Mouse (Mus musculus) forebrain, embryonic 11.5 days (tissue): ENCODE measurements around the gene Alg13. TPM values are rescaled to one million over a fixed set of nuclear protein-coding genes. Genes with fewer than 3 reads are reported as not detected.

Source experiments
- ATAC-seq: fragments of 200-750 bp; cut with Nextera tagmentation; replicated peaks from 2 replicates; pipeline ENCODE4 v1.8.0; 2017; ENCODE audit warnings: moderate TSS enrichment; ENCODE audit not compliant: low FRiP score
- DNase-seq: peaks from one replicate; pipeline ENCODE4 v3.0.0-alpha.2; 2017; ENCODE audit warnings: low spot score
- H3K27ac ChIP-seq: fragments of 300-500 bp; sonication (generic); 2 replicates; pipeline ENCODE4 v1.5.1; 2014; ENCODE audit warnings: low read depth, low read length
- H3K27me3 ChIP-seq: fragments of 300-500 bp; sonication (generic); 2 replicates; pipeline ENCODE4 v1.6.1; 2014; ENCODE audit warnings: mild to moderate bottlenecking, low read length, mixed read lengths; ENCODE audit not compliant: control insufficient read depth, insufficient read depth
- H3K36me3 ChIP-seq: fragments of 300-500 bp; sonication (generic); 2 replicates; pipeline ENCODE4 v1.6.1; 2014; ENCODE audit warnings: mild to moderate bottlenecking, low read length, moderate library complexity, mixed read lengths; ENCODE audit not compliant: control insufficient read depth, insufficient read depth
- H3K4me1 ChIP-seq: fragments of 300-500 bp; sonication (generic); replicated peaks from 2 replicates; pipeline ENCODE4 v1.6.1; 2014; ENCODE audit warnings: low read length, mixed read lengths; ENCODE audit not compliant: control insufficient read depth, insufficient read depth
- H3K4me2 ChIP-seq: fragments of 300-500 bp; sonication (generic); 2 replicates; pipeline ENCODE4 v1.6.1; 2014; ENCODE audit warnings: low read depth, mild to moderate bottlenecking, low read length, moderate library complexity, mixed read lengths; ENCODE audit not compliant: severe bottlenecking
- H3K4me3 ChIP-seq: fragments of 300-500 bp; sonication (generic); 2 replicates; pipeline ENCODE4 v1.5.1; 2014; ENCODE audit warnings: low read depth, low read length
- H3K9ac ChIP-seq: fragments of 300-500 bp; sonication (generic); 2 replicates; pipeline ENCODE4 v1.6.1; 2014; ENCODE audit warnings: low read length
- H3K9me3 ChIP-seq: fragments of 300-500 bp; sonication (generic); 2 replicates; pipeline ENCODE4 v1.6.1; 2016; ENCODE audit warnings: low read length, mixed read lengths; ENCODE audit not compliant: control insufficient read depth
- WGBS: fragments of 180-500 bp; shearing (Covaris S2); extraction: QIAGEN DNeasy Blood & Tissue Kit; methylation state at CpG from one replicate; pipeline ENCODE4 v1.1.7; 2014; 5-methylcytosine and 5-hydroxymethylcytosine counted together
- polyA plus RNA-seq: library from polyadenylated mRNA; unstranded; fragments of >200 nt; fragmentation: Nextera tagmentation; extraction: Ambion mirVana; gene quantifications from 2 replicates; pipeline ENCODE4 v1.2.1, GENCODE M21; 2014

Alg13 gene
- polyA plus RNA-seq = 27.8 and 32.7 TPM in 2 replicates

DNA sequence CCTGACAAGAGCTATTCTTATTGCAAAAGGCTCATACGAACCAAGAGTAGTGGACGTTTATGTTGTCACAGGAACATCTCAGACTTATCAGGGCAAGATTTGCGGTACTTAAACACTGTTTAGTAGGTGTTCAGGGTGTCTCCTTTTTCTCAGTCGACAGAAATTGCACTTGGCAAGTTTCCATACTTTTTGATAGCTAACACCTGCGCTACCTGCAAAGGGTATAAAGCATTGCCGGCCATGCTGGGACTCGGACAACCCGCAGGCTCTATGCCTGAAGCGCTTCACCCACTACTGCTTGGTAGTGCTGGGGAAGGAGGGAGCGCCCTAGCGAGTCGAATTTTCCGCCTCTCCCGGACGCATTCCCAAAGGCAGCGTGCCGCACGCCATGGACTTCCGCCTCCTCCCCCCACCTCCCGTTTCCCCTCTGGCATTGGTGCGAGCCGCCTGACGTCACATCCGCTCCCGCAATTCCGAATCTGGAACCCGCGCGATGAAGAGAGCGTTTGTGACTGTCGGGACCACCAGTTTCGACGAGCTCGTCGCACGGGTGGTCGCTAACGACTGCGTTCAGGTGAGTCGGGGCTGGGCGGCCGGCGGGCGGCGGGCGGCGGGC lies at the start of gene Alg13:
TSS of gene Alg13 (plus strand) at position 257 of the 616 bp plus-strand sequence.
- peak within 1 kb of the TSS; percentile 57 for H3K4me3 ChIP-seq
- H3K4me1 ChIP-seq = no peaks in the 10 kb centered on the region
- H3K4me2 ChIP-seq = peak within 1 kb of the TSS; percentile 70
- DNase-seq (peak; percentile 89), ATAC-seq (peak; percentile 93)
- 21% methylated on average over 44 of the region's 47 CpGs for WGBS
- no peak within 1 kb of the TSS for H3K27ac ChIP-seq
- peak within 1 kb of the TSS; percentile 56 for H3K9ac ChIP-seq
- H3K27me3 ChIP-seq = no peaks in the 10 kb centered on the region
- no peaks in the 10 kb centered on the region for H3K36me3 ChIP-seq
- no peaks in the 10 kb centered on the region for H3K9me3 ChIP-seq

- 88% methylated on average over 1 of the region's 1 CpGs for WGBS
- no peak overlapping the region for H3K4me3 ChIP-seq
- no peaks in the 10 kb centered on the region for H3K36me3 ChIP-seq
- no peaks in the 10 kb centered on the region for H3K9me3 ChIP-seq
- no peak for ATAC-seq
- no peak for DNase-seq
- H3K9ac ChIP-seq = no peak overlapping the region
- H3K4me2 ChIP-seq = no peak overlapping the region
- H3K27me3 ChIP-seq = no peaks in the 10 kb centered on the region
- H3K27ac ChIP-seq = no peak overlapping the region
- no peaks in the 10 kb centered on the region for H3K4me1 ChIP-seq
Measured at GRCm38 (mm10) chrX:144268606-144269005, 49.0 kb upstream of the Alg13 start.

DNA sequence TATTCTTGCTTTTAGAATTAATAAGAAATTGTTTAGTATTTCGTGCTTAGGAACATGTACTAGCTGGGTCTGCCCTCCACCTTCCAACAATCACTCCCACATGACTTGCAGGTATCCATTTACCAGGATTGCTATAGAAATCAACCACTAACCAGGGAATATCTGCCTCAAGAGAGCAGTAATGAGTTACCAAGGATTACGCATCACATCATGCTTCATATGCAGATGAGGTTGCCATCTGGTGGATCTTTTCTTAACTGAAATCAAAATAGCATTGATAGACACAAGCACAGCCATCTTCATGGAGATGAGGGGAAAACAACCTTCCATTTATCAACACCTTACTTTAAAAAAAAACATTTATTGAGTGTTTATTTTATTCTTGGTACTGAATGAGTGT lies 16.1 kb upstream of the Alg13 start:
- Histone ChIP-seq H3K36me3 (no peaks in the 10 kb centered on the region), H3K4me2 (no peak overlapping the region), H3K9me3 (no peaks in the 10 kb centered on the region), H3K9ac (no peak overlapping the region), H3K27ac (no peak overlapping the region), H3K4me1 (no peaks in the 10 kb centered on the region), H3K27me3 (no peaks in the 10 kb centered on the region), H3K4me3 (no peak overlapping the region)
- no peak for DNase-seq
- ATAC-seq = no peak
- WGBS = 84% methylated on average over 2 of the region's 2 CpGs

GRCm38 (mm10) chrX:144305659-144306058 lies 11.9 kb upstream of the Alg13 start:
- no peak overlapping the region for H3K9ac ChIP-seq
- no peaks in the 10 kb centered on the region for H3K36me3 ChIP-seq
- ATAC-seq = no peak
- no peak overlapping the region for H3K4me3 ChIP-seq
- H3K4me1 ChIP-seq = no peaks in the 10 kb centered on the region
- no peak for DNase-seq
- no peak overlapping the region for H3K4me2 ChIP-seq
- 95% methylated on average over 2 of the region's 2 CpGs for WGBS
- H3K27me3 ChIP-seq = no peaks in the 10 kb centered on the region
- H3K27ac ChIP-seq = no peak overlapping the region
- H3K9me3 ChIP-seq = no peaks in the 10 kb centered on the region

- H3K4me3 ChIP-seq = no peak overlapping the region
- H3K27me3 ChIP-seq = no peaks in the 10 kb centered on the region
- WGBS = 66% methylated on average over 2 of the region's 2 CpGs
- no peaks in the 10 kb centered on the region for H3K4me1 ChIP-seq
- ATAC-seq = no peak
- DNase-seq = no peak
- H3K9me3 ChIP-seq = no peaks in the 10 kb centered on the region
- H3K36me3 ChIP-seq = no peaks in the 10 kb centered on the region
- H3K4me2 ChIP-seq = no peak overlapping the region
- H3K27ac ChIP-seq = no peak overlapping the region
- no peak overlapping the region for H3K9ac ChIP-seq
Measured at GRCm38 (mm10) chrX:144314041-144314440, 3.6 kb upstream of the Alg13 start.

DNA sequence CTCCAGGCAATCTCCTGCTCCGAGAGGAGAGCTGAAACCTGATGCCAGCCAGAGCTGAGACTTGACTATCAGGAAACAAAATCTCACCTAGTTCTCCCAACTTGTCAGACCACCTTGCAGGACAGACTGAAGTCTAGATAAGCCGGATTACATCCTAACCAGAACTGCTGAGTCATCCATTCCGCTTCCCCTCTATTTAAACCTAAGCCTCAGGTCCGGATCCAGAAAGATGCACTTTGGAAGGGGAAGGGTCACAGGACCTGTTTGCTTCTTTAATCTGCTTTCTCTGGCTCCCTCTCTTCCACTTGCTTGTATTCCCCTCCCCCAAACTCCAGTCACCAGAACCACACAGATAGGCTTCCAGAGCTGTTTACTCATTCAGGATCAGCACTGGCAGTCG lies 2.6 kb upstream of the Alg13 start:
- ATAC-seq = no peak
- H3K36me3 ChIP-seq = no peaks in the 10 kb centered on the region
- WGBS = 30% methylated on average over 5 of the region's 5 CpGs

GRCm38 (mm10) chrX:144316004-144316403 lies 1.6 kb upstream of the Alg13 start:
- no peak for DNase-seq
- H3K4me1 ChIP-seq = no peaks in the 10 kb centered on the region
- 80% methylated on average over 5 of the region's 5 CpGs for WGBS

More for the DNA sequence above, 2.6 kb upstream of the Alg13 start:
- H3K27ac ChIP-seq = no peak overlapping the region
- H3K27me3 ChIP-seq = no peaks in the 10 kb centered on the region
- no peak overlapping the region for H3K4me3 ChIP-seq
- H3K4me2 ChIP-seq = no peak overlapping the region
- no peak overlapping the region for H3K9ac ChIP-seq
- no peaks in the 10 kb centered on the region for H3K4me1 ChIP-seq
- H3K9me3 ChIP-seq = no peaks in the 10 kb centered on the region
- no peak for DNase-seq

GRCm38 (mm10) chrX:144318164-144318979 lies 768 bp downstream of the Alg13 start:
- no peaks in the 10 kb centered on the region for H3K27me3 ChIP-seq
- no peaks in the 10 kb centered on the region for H3K4me1 ChIP-seq
- H3K36me3 ChIP-seq = no peaks in the 10 kb centered on the region
- H3K4me2 ChIP-seq = peak overlapping the region; percentile 70
- H3K9ac ChIP-seq = peak overlapping the region; percentile 56
- peak; percentile 61 for DNase-seq
- no peaks in the 10 kb centered on the region for H3K9me3 ChIP-seq
- 14% methylated on average over 41 of the region's 53 CpGs for WGBS
- H3K4me3 ChIP-seq = peak overlapping the region; percentile 57
- no peak overlapping the region for H3K27ac ChIP-seq
- ATAC-seq = peak; percentile 81

More at GRCm38 (mm10) chrX:144316004-144316403, 1.6 kb upstream of the Alg13 start:
- Histone ChIP-seq H3K36me3 (no peaks in the 10 kb centered on the region), H3K9me3 (no peaks in the 10 kb centered on the region), H3K27me3 (no peaks in the 10 kb centered on the region), H3K9ac (no peak overlapping the region), H3K27ac (no peak overlapping the region), H3K4me2 (no peak overlapping the region), H3K4me3 (no peak overlapping the region)
- no peak for ATAC-seq
